Mouse (Mus musculus): ENCODE data around the gene Srrd. TPM values are rescaled to one million over a fixed set of nuclear protein-coding genes. Genes with fewer than 3 reads are reported as not detected.

Gene Srrd
- polyA plus RNA-seq, 1 experiment from 2014 or later: 48.6 TPM

DNA sequence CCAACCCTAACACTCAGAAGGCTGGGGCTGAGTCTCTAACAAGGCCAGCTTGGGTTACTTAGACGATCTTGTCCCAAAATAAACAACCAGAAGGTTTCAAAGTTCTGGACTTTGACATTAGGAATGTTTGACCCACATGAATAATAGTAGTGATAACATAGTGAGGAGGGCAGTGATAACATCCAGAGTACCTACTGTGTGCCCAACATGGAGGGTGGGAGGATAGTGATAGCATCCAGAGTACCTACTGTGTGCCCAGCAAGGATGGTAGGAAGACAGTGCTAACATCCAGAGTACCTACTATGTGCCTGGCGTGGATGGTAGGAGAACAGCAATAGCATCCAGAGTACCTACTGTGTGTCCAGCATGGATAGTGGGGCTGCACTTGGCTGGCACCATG is 49.0 kb downstream of the Srrd start:
- no peaks in the 10 kb centered on the region for H3K9me3 ChIP-seq
- H3K4me2 ChIP-seq (replicated peaks): no peak overlapping the region
- peaks cover 19% of the 10 kb centered on the region for H3K4me1 ChIP-seq
- H3K27me3 ChIP-seq: no peaks in the 10 kb centered on the region
- ATAC-seq (ENCODE audit: low FRiP score, low read depth): no peak
- H3K4me3 ChIP-seq: no peak overlapping the region
- WGBS: 80% methylated on average over 2 of the region's 2 CpGs
- H3K9ac ChIP-seq (replicated peaks): no peak overlapping the region
- no peaks in the 10 kb centered on the region; the same call in 1 of the 2 replicates for H3K36me3 ChIP-seq
- no peak overlapping the region for H3K27ac ChIP-seq (replicated peaks)

DNA sequence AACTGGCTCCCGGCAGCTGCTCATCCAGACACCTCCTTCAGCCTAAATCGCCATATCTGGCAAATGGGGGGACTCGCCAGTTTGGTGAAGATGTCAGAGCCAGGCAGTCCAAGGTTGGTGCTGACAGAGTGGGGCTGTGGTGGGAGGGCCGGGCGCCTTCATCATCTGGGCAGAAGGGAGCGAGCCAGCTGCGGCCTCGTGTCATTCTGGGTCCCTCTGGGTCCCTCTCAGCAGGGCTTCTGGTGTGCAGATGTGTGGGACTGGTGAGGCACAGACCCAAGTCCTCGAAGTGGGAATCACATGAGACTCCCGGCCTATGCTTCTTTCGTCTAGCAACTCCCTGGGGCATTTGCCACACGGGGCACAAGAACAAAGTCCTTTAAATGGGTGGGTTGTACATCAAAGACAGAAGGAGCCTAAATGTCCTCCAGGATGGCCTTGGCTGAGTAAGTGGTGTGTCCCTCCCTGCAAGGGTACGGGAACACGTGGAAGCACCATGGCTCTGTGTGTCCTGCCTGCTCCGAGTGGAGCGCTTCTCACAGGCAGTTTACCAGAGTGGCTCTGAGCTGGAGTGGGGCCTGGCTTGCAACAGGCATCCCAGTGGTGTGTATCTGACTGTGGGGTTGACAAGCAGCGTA is 50.4 kb downstream of the Srrd start:
- WGBS: 87% methylated on average over 17 of the region's 17 CpGs
- no peak overlapping the region for H3K9ac ChIP-seq (replicated peaks)
- H3K9me3 ChIP-seq: no peaks in the 10 kb centered on the region
- no peak overlapping the region for H3K27ac ChIP-seq (replicated peaks)
- ATAC-seq (ENCODE audit: low FRiP score, low read depth): no peak
- no peak overlapping the region for H3K4me3 ChIP-seq
- H3K27me3 ChIP-seq: no peaks in the 10 kb centered on the region
- no peaks in the 10 kb centered on the region; the same call in 1 of the 2 replicates for H3K36me3 ChIP-seq
- H3K4me2 ChIP-seq (replicated peaks): no peak overlapping the region
- H3K4me1 ChIP-seq: peaks cover 19% of the 10 kb centered on the region

DNA sequence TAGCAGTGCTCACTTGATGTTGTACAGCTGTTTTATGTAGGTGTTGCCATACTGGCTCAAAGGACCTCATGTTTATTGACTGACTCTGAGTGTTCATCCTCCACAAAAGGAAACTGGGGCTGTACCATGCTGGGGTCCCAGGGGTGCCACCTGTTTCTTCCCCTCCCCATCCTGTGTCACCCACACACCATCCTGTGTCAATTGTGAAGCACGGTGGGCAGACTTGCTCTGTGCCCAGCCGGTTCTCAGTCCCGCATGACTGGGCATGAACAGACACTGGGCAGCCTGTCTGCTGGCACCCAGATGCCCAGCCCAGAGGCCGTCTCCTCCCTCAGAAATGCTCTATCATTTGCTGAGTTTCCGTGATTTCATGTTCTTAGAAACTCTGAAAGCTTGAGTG is 51.0 kb downstream of the Srrd start:
- Histone ChIP-seq H3K27me3 (no peaks in the 10 kb centered on the region), H3K36me3 (no peaks in the 10 kb centered on the region; the same call in 1 of the 2 replicates), H3K9ac (replicated peaks) (no peak overlapping the region), H3K4me2 (replicated peaks) (no peak overlapping the region), H3K4me1 (peaks cover 19% of the 10 kb centered on the region), H3K27ac (replicated peaks) (no peak overlapping the region), H3K4me3 (no peak overlapping the region), H3K9me3 (no peaks in the 10 kb centered on the region)
- 86% methylated on average over 5 of the region's 5 CpGs for WGBS
- ATAC-seq (ENCODE audit: low FRiP score, low read depth): no peak

DNA sequence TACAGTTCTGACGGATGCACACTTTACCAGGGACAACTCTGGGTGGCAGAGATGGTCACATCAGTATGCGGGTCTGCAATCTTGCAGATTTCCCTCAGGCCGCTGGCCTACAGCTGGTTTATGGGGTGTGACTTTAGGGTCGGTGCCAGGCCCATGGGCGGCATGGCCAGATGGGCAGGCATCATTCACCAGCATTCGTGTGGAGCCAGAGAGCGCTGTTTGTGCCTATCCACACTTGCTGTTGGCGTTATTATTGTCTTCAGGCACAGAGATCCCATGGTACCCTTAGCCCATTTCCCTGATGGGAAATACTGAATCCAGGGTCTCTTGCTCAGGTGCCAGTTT is 52.3 kb downstream of the Srrd start:
- no peak overlapping the region for H3K27ac ChIP-seq (replicated peaks)
- no peak overlapping the region for H3K4me3 ChIP-seq
- H3K4me1 ChIP-seq: peaks cover 16% of the 10 kb centered on the region
- peaks cover 3% of the 10 kb centered on the region; the same call in 1 of the 2 replicates for H3K36me3 ChIP-seq
- ATAC-seq (ENCODE audit: low FRiP score, low read depth): no peak
- no peak overlapping the region for H3K4me2 ChIP-seq (replicated peaks)
- WGBS: 96% methylated on average over 8 of the region's 8 CpGs
- H3K27me3 ChIP-seq: no peaks in the 10 kb centered on the region
- H3K9ac ChIP-seq (replicated peaks): no peak overlapping the region
- H3K9me3 ChIP-seq: no peaks in the 10 kb centered on the region

DNA sequence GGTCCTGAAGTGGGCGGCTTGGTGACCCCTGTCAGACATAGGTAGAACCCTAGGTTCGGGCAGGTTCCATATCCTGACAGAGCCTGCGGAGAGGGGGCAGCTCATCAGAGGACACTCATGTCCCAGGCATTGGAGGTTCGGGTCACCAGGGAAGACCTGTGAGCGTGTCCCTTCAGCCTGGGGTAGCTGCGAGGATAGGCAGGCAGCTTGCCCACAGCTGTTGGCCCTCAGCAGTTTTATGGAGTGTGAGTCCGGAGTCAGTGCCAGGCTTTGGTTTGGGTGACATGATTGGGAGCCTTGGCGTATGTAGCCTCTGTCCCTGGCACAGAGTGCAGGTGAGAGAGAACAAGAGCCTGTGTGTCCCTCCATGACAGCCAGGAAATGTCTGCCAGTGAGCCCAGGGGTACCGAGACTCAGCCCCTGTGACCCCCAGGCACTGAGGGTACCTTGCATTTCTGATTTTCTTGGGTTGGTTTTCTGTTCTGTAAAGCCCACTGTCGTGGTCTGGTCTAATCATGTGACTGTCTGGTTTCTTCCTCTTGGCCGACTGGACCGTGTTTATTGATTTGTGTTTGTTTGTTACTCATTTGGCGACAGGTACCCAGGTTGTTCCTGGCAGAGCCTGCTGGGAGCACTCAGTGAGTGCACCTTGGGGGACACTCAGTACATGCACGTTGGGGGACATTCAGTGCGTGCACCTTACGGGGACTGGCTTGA is 52.9 kb downstream of the Srrd start:
- peaks cover 11% of the 10 kb centered on the region for H3K4me1 ChIP-seq
- WGBS: 89% methylated on average over 16 of the region's 16 CpGs
- H3K9ac ChIP-seq (replicated peaks): no peak overlapping the region
- ATAC-seq (ENCODE audit: low FRiP score, low read depth): no peak
- no peak overlapping the region for H3K27ac ChIP-seq (replicated peaks)
- no peaks in the 10 kb centered on the region for H3K9me3 ChIP-seq
- peaks cover 3% of the 10 kb centered on the region; the same call in 1 of the 2 replicates for H3K36me3 ChIP-seq
- no peaks in the 10 kb centered on the region for H3K27me3 ChIP-seq
- H3K4me2 ChIP-seq (replicated peaks): no peak overlapping the region
- H3K4me3 ChIP-seq: no peak overlapping the region

DNA sequence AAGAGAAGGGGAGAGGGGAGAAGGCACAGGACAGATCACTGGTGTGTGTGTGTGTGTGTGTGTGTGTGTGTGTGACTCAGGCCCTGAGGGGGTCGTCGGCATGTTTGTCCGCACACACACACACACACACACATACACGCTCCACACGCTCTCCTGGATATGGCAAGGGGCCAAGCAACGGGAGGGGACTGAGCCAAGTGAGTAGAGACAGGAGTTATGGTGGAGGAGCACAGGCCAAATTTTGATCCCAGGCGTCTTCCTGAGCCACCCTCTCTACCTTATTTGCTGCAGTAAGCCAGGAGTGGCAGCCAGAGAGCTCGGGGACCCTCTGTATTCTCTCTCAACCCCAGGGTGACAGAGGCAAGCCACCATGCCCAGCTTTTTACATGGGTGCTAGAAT is 53.6 kb downstream of the Srrd start:
- ATAC-seq (ENCODE audit: low FRiP score, low read depth): no peak
- H3K9me3 ChIP-seq: no peaks in the 10 kb centered on the region
- no peaks in the 10 kb centered on the region for H3K27me3 ChIP-seq
- no peak overlapping the region for H3K9ac ChIP-seq (replicated peaks)
- 0 out of 2 replicates have a peak, but pooled peaks cover 3% of the 10 kb centered on the region for H3K4me1 ChIP-seq
- H3K27ac ChIP-seq (replicated peaks): no peak overlapping the region
- H3K4me3 ChIP-seq: no peak overlapping the region
- H3K4me2 ChIP-seq (replicated peaks): no peak overlapping the region
- 87% methylated on average over 6 of the region's 8 CpGs for WGBS
- peaks cover 3% of the 10 kb centered on the region; the same call in 1 of the 2 replicates for H3K36me3 ChIP-seq

DNA sequence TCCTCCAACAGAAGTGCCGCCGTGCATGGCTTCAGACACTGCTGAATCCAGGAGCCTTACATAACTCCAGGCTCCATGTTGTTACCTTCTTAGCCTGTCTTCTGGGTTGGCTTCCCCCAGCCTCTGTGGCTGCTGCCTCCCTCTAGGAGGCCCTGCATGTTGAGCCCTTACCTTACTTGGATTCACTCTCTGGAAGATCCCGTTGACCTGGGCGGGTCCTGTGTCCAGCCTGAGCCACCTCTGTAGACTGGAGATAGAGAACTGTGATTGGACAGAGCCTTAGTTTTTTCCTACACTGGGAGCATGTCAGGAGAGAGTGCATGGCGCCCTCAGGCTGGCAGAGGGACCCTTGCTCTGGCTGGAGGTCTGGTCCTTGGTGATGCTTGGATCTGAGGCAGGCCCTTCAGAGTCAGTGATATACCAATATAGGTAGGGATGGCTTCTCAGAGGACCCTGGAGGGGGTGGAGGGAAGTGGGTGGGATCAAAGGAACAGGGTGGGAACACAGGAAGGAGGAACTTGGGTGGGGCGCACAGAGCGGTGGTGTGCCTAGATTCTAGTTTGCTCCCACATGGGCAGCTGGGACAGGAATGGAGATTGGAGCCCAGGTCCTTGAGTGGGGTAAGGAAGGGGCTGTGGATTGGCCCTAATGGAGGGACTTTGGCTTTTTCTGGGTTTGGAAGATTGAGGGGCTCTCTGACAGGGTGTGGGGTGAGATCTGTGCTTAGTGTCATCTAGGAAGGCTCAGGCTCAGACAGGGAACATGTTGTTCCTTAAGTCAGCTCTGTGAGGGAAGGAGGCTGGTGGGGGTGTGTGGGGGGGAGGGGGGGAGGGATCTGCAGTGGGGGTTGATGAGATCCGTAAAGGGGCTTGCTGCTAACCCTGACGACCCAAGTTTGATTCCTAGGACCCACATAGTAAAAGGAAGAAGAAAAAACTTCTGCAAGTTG is 54.4 kb downstream of the Srrd start:
- Histone ChIP-seq H3K9me3 (no peaks in the 10 kb centered on the region), H3K4me1 (no peaks in the 10 kb centered on the region), H3K27ac (replicated peaks) (no peak overlapping the region), H3K4me2 (replicated peaks) (no peak overlapping the region), H3K36me3 (peaks cover 3% of the 10 kb centered on the region; the same call in 1 of the 2 replicates), H3K4me3 (no peak overlapping the region), H3K27me3 (no peaks in the 10 kb centered on the region), H3K9ac (replicated peaks) (no peak overlapping the region)
- 80% methylated on average over 9 of the region's 9 CpGs for WGBS
- no peak for ATAC-seq (ENCODE audit: low FRiP score, low read depth)

DNA sequence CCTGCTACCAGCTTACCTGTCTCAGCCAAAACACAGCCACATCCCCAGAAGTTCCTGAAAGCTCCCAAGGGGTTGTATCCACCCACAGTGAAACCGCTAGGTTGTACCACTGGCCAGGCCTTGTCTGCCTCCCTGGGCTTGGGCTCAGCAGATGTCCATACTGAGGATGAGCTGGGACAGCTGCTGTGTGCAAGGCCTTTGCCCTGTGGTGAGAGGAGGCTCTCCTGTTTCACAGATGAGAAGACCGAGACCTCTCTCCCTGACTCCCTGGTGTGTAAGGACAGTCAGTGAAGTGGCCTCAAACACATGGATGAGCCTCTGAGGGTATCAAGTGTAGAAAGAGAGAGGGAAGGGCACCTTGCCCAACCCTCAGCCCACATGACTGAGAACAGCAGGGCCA is 55.2 kb downstream of the Srrd start:
- Histone ChIP-seq H3K36me3 (peaks cover 3% of the 10 kb centered on the region; the same call in 1 of the 2 replicates), H3K4me1 (no peaks in the 10 kb centered on the region), H3K9ac (replicated peaks) (no peak overlapping the region), H3K9me3 (no peaks in the 10 kb centered on the region), H3K27ac (replicated peaks) (no peak overlapping the region), H3K4me2 (replicated peaks) (no peak overlapping the region), H3K4me3 (no peak overlapping the region), H3K27me3 (no peaks in the 10 kb centered on the region)
- WGBS: 82% methylated on average over 2 of the region's 2 CpGs
- no peak for ATAC-seq (ENCODE audit: low FRiP score, low read depth)

Other genes with a start within 250 kb of the Srrd start
- 1.3 and 2.0 TPM in 2 replicates for gene Cryba4, start 90.5 kb downstream of the Srrd start, polyA plus RNA-seq (2016; fragmentation: Nextera tagmentation; extraction: Ambion mirVana)
- 1.3 and 1.9 TPM in 2 replicates for gene Crybb1, start 87.2 kb downstream of the Srrd start, polyA plus RNA-seq (2016; fragmentation: Nextera tagmentation; extraction: Ambion mirVana)
- gene Tpst2, start 66.3 kb downstream of the Srrd start, polyA plus RNA-seq (2016; fragmentation: Nextera tagmentation; extraction: Ambion mirVana): 29.4 and 31.1 TPM in 2 replicates
- 40.2 and 40.5 TPM in 2 replicates for gene Tfip11, start 16.7 kb downstream of the Srrd start, polyA plus RNA-seq (2016; fragmentation: Nextera tagmentation; extraction: Ambion mirVana)
- 35.7 and 38.4 TPM in 2 replicates for gene Hps4, start within 50 bp of the Srrd start, polyA plus RNA-seq (2016; fragmentation: Nextera tagmentation; extraction: Ambion mirVana)
- 0.26 and 0.30 TPM in 2 replicates for gene Gm6583, start 13.0 kb upstream of the Srrd start, polyA plus RNA-seq (2016; fragmentation: Nextera tagmentation; extraction: Ambion mirVana)
- gene Asphd2, start 51.8 kb upstream of the Srrd start, polyA plus RNA-seq (2016; fragmentation: Nextera tagmentation; extraction: Ambion mirVana): 58.3 and 65.7 TPM in 2 replicates
- gene Gm6588, start 106.4 kb upstream of the Srrd start, polyA plus RNA-seq (2016; fragmentation: Nextera tagmentation; extraction: Ambion mirVana): 0.42 and 0.58 TPM in 2 replicates
- gene Sez6l, start 234.1 kb upstream of the Srrd start, polyA plus RNA-seq (2016; fragmentation: Nextera tagmentation; extraction: Ambion mirVana): 16.4 and 18.7 TPM in 2 replicates

All from midbrain, embryonic 12.5 days (tissue).